Mouse (Mus musculus): ENCODE measurements around the gene Cit. TPM values are rescaled to one million over a fixed set of nuclear protein-coding genes. Genes with fewer than 3 reads are reported as not detected.

The Cit gene
- polyA plus RNA-seq, 1 experiment, result 59.5 TPM

- DNase-seq (ENCODE audit: extremely low spot score in 1 of 2, low spot score in 1 of 2), result no peak
Observed at GRCm38 (mm10) chr5:115908699-115909098, 63.6 kb downstream of the Cit start.

- DNase-seq (ENCODE audit: extremely low spot score in 1 of 2, low spot score in 1 of 2), result peak in 1 of 2 experiments; percentile 76
Observed at GRCm38 (mm10) chr5:115909106-115909505, 64.0 kb downstream of the Cit start.

- no peak for DNase-seq (ENCODE audit: extremely low spot score in 1 of 2, low spot score in 1 of 2)
Observed at GRCm38 (mm10) chr5:115910491-115910890, 65.4 kb downstream of the Cit start.

GRCm38 (mm10) chr5:115915481-115915880, 70.4 kb downstream of the Cit start:
- no peak for DNase-seq (ENCODE audit: extremely low spot score in 1 of 2, low spot score in 1 of 2)

DNA sequence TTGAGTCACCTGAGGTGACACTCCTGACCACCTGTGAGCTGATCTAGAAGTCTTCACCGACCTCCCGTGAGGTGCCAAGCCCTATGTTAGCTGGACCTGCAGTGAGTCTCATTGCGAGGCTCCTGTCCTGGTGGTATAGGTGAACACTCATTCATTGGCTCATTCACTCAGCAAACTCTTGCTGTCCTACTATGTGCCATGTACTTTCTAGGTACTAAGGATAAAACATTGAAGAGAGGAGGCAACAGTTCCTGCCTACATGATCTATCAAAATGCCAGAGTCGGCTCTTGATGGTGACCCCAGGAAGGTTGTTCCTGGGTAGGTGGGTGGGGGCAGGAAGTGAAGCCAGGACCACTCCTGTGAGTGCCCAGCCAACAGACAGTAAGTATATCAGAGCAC, 72.9 kb downstream of the Cit start:
- no peak for DNase-seq (ENCODE audit: extremely low spot score in 1 of 2, low spot score in 1 of 2)

DNA sequence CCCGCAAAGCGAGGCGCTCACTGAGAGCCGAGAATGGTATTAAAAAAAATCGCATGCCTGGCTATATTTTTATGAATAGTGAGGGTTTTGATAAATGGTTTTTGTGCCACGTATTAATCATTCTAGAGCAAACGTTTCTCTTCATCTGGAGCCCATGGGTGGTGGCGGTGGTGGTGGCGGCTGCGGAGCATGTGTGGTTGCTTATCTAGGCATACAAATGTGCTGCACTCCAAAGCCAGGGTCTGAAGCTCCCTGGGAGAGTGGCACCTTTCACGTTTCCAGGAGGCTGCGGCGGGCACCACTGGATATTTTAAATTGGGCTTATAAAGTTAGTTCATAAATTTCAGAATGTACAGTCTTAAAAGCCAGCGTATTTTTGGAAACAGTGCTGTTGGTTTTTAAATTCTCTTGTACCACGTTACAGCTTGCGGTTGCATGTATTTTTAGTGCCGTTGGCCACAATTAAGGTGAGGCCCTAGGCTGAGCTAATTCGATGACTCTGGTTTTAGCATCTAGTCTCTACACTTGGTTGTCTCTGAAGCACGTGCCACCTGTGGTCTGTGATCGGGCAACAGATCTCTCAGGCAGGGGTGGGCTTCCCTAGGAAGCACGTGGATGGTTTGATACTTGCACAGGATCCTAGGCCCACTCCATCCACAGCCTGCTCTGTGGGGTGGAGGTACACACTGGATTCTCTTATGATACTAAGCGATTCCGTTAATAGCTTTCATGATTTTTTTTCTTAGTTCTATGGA, 73.7 kb downstream of the Cit start:
- DNase-seq (ENCODE audit: extremely low spot score in 1 of 2, low spot score in 1 of 2), result no peak

DNA sequence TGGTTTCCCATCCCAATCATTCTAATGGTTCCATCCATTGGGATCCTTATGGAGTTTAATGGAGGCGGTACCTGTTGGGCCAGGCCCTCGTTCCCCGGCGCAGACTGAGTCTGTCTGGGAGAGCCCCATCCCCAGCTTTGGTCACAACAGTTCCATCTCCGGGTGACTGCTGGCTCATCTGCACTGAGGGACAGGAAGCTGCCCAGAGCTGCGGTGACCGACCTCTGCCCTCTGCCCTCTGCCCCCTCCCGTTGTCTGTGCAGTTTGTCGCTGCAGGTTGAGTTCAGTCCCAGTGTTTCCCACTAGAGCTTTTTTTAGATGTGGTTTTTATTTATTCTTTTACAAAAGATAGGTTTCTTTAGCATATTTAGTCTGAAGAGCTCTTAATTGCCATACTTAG, 76.9 kb downstream of the Cit start:
- no peak for DNase-seq (ENCODE audit: extremely low spot score in 1 of 2, low spot score in 1 of 2)

GRCm38 (mm10) chr5:115924946-115925345, 79.9 kb downstream of the Cit start:
- DNase-seq (ENCODE audit: extremely low spot score in 1 of 2, low spot score in 1 of 2), result no peak

- DNase-seq (ENCODE audit: extremely low spot score in 1 of 2, low spot score in 1 of 2), result peak in 1 of 2 experiments; percentile 53
Observed at GRCm38 (mm10) chr5:115928786-115929507, 83.9 kb downstream of the Cit start.

GRCm38 (mm10) chr5:115932325-115932724, 87.2 kb downstream of the Cit start:
- DNase-seq (ENCODE audit: extremely low spot score in 1 of 2, low spot score in 1 of 2), result peak in 1 of 2 experiments; percentile 48

DNA sequence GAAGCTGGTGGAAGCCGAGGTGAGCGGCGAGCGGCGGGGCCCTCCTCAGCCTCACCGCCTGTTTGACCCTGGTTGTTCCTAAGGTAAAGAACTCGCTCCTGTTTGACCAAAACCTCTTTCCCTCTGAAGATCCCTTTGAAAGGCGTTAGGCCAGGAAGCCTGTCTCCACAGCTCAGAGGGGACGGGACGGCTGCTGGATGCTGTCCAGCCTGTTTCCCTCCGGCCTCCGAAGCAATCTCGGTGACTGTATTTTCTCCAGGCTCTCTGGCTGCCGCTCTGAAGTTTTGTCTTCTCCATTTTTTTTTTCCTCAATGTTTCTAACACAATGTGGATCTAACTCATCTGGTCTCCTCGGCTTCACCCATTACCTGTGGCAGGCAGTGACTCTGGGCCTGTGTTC, 91.8 kb downstream of the Cit start:
- no peak for DNase-seq (ENCODE audit: extremely low spot score in 1 of 2, low spot score in 1 of 2)

- DNase-seq (ENCODE audit: extremely low spot score in 1 of 2, low spot score in 1 of 2), result no peak
Observed at GRCm38 (mm10) chr5:115937566-115937965, 92.5 kb downstream of the Cit start.

DNA sequence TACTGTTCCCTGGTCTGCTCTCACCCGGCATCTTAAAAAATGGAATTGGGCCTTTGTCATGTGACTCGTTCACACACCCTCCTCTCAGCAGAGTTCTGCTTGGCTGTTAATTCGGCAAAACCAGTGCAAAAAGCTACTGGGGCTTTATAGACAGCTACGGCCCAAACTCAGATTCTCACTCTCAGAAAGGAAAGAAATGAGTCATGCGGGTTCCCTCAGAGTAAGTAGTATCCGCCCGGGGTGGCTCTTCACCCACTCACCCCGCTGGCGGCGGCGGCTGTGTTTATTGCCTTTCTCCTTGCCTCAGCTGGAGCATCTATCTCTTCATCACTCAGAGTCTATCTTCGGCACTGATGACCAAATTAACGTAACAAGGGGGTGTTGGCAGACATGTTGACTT, 93.9 kb downstream of the Cit start:
- peak in 1 of 2 experiments; percentile 68 for DNase-seq (ENCODE audit: extremely low spot score in 1 of 2, low spot score in 1 of 2)

- no peak for DNase-seq (ENCODE audit: extremely low spot score in 1 of 2, low spot score in 1 of 2)
Observed at GRCm38 (mm10) chr5:115942389-115942788, 97.3 kb downstream of the Cit start.

GRCm38 (mm10) chr5:115944791-115945490, 99.9 kb downstream of the Cit start:
- DNase-seq (ENCODE audit: extremely low spot score in 1 of 2, low spot score in 1 of 2), result no peak

DNA sequence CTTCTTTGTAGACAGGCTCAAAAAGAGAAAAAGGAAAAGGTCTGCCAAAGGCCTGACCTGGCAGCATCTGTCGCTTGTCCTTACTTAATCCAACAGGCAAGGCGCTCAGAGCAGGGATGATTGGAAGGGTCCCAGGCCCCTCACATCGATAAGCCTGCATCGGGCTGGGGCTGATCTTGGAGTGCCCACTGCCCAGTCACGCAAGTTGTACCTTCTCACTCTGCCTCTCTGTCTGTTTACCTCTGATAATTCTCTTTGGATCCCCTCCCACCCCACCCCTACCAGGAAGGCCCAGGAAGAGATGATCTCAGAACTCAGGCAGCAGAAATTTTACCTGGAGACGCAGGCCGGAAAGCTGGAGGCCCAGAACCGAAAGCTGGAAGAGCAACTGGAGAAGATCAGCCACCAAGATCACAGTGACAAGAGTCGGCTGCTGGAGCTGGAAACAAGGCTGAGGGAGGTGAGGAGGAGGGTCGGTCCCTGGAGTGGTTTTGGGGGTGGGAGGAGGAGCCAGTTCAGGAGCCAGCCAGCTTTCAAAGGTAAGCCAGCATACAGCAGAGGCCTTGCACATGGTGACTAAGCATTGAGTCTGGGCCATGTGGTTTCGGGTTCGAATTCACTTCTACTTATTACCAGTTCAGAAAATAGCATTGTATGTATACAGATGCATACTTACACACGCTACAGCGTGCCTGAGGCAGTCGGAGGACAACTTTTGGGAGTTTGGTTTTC, 102.7 kb downstream of the Cit start:
- DNase-seq (ENCODE audit: extremely low spot score in 1 of 2, low spot score in 1 of 2), result no peak

DNA sequence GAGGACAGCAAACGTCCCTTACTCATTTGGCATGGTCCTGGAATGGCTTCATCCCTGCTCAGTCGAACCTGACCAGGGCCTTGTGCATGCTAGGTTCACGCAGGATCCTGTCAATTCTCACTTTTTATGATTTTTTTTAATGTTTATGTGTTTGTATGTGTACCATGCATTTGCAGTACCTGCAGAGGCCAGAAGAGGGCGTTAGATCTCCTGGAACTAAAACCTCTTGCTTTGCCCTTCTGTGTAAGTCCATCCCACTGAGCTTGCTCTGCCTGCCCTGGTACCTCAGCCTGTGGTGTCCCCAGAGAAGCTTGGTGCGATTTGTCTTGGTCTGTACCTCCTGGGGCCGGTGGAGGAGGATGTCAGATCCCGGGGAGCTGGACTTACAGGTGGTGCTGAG, 105.9 kb downstream of the Cit start:
- no peak for DNase-seq (ENCODE audit: extremely low spot score in 1 of 2, low spot score in 1 of 2)

DNA sequence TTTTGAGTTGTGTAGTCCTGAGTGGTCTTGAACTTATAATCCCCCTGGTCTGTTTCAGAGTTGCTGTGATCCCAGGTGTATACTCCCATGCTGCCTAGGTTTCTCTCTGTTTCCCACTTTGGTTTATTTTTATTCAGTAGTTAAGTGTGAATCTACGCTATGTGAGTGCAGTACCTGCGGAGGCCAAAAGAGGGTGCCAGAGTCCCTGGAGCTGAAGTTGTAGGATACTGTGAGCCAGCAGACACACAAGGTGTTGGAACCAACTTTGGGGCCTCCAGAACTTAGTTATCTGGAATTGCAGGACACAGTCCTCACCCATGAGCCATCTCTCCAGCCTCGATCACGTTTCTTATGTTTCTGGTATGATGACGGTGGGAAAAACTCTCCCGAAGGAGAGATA, 108.1 kb downstream of the Cit start:
- DNase-seq (ENCODE audit: extremely low spot score in 1 of 2, low spot score in 1 of 2), result no peak

DNA sequence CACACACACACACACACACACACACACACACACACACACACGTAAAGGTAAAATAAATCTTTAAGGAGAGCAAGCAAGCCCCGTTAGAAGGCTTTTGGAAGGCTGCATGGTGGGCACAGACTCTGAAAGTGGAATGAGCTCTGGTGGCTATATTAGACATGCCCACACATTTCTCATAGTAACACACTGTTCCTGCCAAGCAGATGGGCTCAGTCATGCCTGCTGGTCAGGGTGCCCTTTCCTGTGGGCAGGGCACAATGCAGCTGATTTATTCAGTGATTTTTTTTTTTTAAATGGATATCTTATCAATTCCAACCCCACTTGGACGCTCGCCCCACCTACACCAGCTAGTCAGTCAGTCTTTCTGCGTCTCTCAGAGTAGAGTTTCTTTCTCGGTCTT, 109.0 kb downstream of the Cit start:
- DNase-seq (ENCODE audit: extremely low spot score in 1 of 2, low spot score in 1 of 2), result peak in 1 of 2 experiments; percentile 56

- no peak for DNase-seq (ENCODE audit: extremely low spot score in 1 of 2, low spot score in 1 of 2)
Observed at GRCm38 (mm10) chr5:115954549-115954948, 109.5 kb downstream of the Cit start.

DNA sequence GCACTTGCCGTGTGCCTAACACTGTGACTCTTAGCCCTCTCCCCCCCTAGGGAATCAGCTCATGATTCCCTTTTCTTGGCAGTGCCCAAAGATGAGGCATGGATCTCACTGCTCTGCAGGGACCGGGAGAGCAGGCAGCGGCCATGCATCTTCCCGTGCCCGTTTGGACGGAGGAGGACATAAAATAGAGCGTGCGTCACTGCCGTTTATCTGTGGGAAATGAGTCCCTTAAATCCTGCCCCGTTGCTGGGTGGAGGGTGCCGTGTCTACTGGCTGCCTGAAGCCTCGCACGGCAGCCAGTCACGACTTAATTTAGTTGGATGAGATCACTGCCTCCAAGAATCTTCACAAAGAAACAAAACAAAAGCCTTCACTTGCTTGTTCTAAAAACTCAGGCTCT, 110.1 kb downstream of the Cit start:
- peak; percentile 49 to 73 for DNase-seq (ENCODE audit: extremely low spot score in 1 of 2, low spot score in 1 of 2)

Measured in frontal cortex, adult 2 months (tissue).